Mouse (Mus musculus) forebrain, embryonic 12.5 days (tissue): ENCODE measurements at regions not wholly inside any gene's neighbourhood (a gene's known extent, or its start where the extent isn't known, plus 50 kb on each side); places are given as distances from the start of the nearest gene placed in this dataset.
A peak's percentile ranks its signal among the peaks of the same experiment; 100 is the strongest.
"Not testable (repeated sequence)": the region's sequence is repeated elsewhere in the genome, so short reads cannot be mapped to it uniquely, and the experiment has no call there.

Experiments
- ATAC-seq: fragments of 200-750 bp; cut with Nextera tagmentation; 2 replicates; pipeline ENCODE4 v1.8.0; 2017; ENCODE audit warnings: moderate TSS enrichment; ENCODE audit not compliant: low FRiP score
- H3K27ac ChIP-seq: fragments of 300-500 bp; sonication (generic); 2 replicates; pipeline ENCODE4 v1.5.1; 2016; ENCODE audit warnings: mild to moderate bottlenecking
- H3K27me3 ChIP-seq: fragments of 300-500 bp; sonication (generic); 2 replicates; pipeline ENCODE4 v1.6.1; 2016; ENCODE audit warnings: mild to moderate bottlenecking
- H3K36me3 ChIP-seq: fragments of 300-500 bp; sonication (generic); replicated peaks from 2 replicates; pipeline ENCODE4 v1.6.1; 2016; ENCODE audit warnings: mild to moderate bottlenecking
- H3K4me1 ChIP-seq: fragments of 300-500 bp; sonication (generic); 2 replicates; pipeline ENCODE4 v1.6.1; 2016
- H3K4me2 ChIP-seq: fragments of 300-500 bp; sonication (generic); 2 replicates; pipeline ENCODE4 v1.6.1; 2016; ENCODE audit warnings: mild to moderate bottlenecking, moderate library complexity
- H3K4me3 ChIP-seq: fragments of 300-500 bp; sonication (generic); replicated peaks from 2 replicates; pipeline ENCODE4 v1.5.1; 2016; ENCODE audit warnings: mild to moderate bottlenecking
- H3K9ac ChIP-seq: fragments of 300-500 bp; sonication (generic); 2 replicates; pipeline ENCODE4 v1.6.1; 2016; ENCODE audit warnings: mild to moderate bottlenecking
- H3K9me3 ChIP-seq: fragments of 300-500 bp; sonication (generic); 2 replicates; pipeline ENCODE4 v1.6.1; 2016
- WGBS: fragments of 180-500 bp; shearing (Covaris S2); methylation state at CpG from one replicate; pipeline ENCODE4 v1.1.7; 2016; 5-methylcytosine and 5-hydroxymethylcytosine counted together

- H3K4me3 ChIP-seq: no peak overlapping the region
- H3K36me3 ChIP-seq: no peaks in the 10 kb centered on the region
- 10% methylated on average over 3 of the region's 3 CpGs for WGBS
- H3K9ac ChIP-seq: no peak overlapping the region
- no peaks in the 10 kb centered on the region for H3K9me3 ChIP-seq
- no peaks in the 10 kb centered on the region for H3K27me3 ChIP-seq
- no peaks in the 10 kb centered on the region for H3K4me1 ChIP-seq
- no peak overlapping the region for H3K27ac ChIP-seq
- peak; percentile 57; the same call in 1 of the 2 replicates for ATAC-seq
- no peak overlapping the region for H3K4me2 ChIP-seq
Observed at GRCm38 (mm10) chr8:62356185-62356584, 233.2 kb upstream of the Anxa10 start.

DNA sequence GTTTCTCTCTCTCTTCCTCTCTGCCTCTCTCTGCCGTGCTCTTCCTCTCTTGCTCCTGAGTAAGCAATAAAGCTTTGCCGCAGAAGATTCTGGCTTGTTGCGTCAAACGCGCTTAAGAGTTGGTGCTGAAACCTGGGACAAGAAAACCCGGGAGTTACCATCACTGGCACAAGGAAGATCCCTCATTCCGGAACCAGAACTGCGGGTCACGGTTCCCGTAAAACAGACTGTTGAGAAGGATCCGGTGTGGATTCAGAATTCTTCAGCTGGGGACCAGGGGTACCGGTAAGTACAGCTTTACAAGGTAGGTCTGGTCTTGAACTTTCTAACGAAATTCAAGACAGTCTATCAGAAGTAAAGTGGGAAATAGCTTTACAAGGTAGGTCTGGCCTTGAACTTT, 221.0 kb upstream of the Anxa10 start:
- H3K4me1 ChIP-seq, H3K4me2 ChIP-seq, H3K4me3 ChIP-seq, H3K27me3 ChIP-seq, ATAC-seq, H3K9ac ChIP-seq, H3K9me3 ChIP-seq, H3K36me3 ChIP-seq, H3K27ac ChIP-seq: not testable (repeated sequence)
- 96% methylated on average over 13 of the region's 13 CpGs for WGBS
